Mouse (Mus musculus): ENCODE data around the gene Atad3a. TPM values are rescaled to one million over a fixed set of nuclear protein-coding genes. Genes with fewer than 3 reads are reported as not detected.

Gene Atad3a
- polyA plus RNA-seq, 1 experiment from 2014 or later, result 88.9 TPM

DNA sequence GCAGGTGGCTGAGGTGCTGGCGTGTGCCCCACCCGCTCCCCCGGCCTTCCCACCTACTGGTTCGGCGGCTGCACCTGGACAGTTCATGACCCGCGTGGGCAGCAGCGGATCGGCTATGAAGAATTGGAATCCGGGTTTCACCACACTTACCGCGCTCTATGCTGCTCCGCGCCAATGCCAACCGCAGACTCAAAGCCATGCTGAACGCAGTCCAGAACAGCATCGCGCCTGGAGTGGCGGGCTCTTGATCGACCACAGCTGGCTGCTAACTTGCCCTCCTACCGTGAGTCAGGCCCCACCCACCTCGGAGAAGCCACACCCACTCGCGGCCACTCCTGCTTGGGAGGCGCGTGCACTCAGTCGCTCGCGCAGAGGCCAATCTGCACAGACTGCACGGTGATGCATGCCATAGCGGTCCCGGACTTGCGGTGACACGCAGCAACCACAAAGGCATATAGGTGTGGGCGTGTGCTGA is 13.4 kb upstream of the Atad3a start, which contains the start of gene Vwa1:
TSS of gene Vwa1 (minus strand) at position 419 of the 475 bp plus-strand sequence.
- peak within 1 kb of the TSS; percentile 65 for H3K27ac ChIP-seq

DNA sequence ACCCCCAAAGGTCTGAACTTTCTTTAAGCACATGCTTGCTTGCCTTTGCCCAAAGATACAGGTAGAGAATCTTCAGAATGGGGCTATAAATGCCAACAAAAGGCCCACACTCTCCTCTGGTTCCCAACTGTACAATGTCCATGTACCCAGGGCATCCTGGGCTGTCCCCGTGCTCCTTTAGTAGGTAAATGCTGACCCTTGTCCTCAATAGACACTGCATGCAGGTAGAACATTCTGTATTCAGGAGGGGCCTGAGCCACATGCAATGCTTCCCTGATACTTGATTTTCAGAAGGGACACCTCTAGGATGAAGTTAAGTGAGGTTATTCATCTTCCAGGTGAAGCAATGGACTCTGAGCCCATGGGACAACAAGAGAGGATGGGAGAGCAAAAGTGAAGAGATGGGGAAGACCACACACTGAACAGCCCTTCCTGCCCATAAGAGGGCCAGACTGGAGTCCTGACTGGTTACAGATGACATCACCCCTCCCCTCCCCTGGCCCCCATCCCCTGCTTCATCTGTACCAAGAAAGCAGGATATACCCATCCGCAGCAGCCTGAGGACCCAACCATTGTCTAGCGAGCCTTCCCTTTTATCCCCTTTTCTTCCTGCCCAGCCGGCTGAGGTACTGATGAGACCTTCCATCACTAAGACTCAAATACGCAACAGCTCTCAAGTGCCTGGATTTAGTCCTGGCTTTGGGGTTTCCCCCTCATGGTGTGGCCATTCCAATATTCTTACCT is 12.6 kb upstream of the Atad3a start:
- H3K9me3 ChIP-seq (replicated peaks), result no peaks in the 10 kb centered on the region
- H3K27me3 ChIP-seq, result peaks cover 33% of the 10 kb centered on the region
- peak overlapping the region; percentile 81 for H3K4me2 ChIP-seq
- peak overlapping the region; percentile 41; the same call in 1 of the 2 replicates for H3K9ac ChIP-seq
- peak overlapping the region; percentile 47 for H3K4me3 ChIP-seq
- peaks cover 53% of the 10 kb centered on the region for H3K4me1 ChIP-seq (replicated peaks)
- no peak overlapping the region for H3K27ac ChIP-seq
- WGBS, result 39% methylated on average over 5 of the region's 5 CpGs
- ATAC-seq (replicated peaks; ENCODE audit: insufficient number of reproducible peaks, insufficient read depth, low FRiP score, low read depth), result no peak
- no peaks in the 10 kb centered on the region for H3K36me3 ChIP-seq

More for the DNA sequence above, 13.4 kb upstream of the Atad3a start, which contains the start of gene Vwa1:
- Histone ChIP-seq H3K4me1 (replicated peaks) (peaks cover 58% of the 10 kb centered on the region), H3K27me3 (peaks cover 33% of the 10 kb centered on the region), H3K36me3 (no peaks in the 10 kb centered on the region), H3K4me3 (peak within 1 kb of the TSS; percentile 47), H3K4me2 (peak within 1 kb of the TSS; percentile 81), H3K9me3 (replicated peaks) (no peaks in the 10 kb centered on the region), H3K9ac (peak within 1 kb of the TSS; percentile 41)
- under 1% methylated on average over 35 of the region's 35 CpGs for WGBS
- ATAC-seq (replicated peaks; ENCODE audit: insufficient number of reproducible peaks, insufficient read depth, low FRiP score, low read depth), result peak; percentile 70

DNA sequence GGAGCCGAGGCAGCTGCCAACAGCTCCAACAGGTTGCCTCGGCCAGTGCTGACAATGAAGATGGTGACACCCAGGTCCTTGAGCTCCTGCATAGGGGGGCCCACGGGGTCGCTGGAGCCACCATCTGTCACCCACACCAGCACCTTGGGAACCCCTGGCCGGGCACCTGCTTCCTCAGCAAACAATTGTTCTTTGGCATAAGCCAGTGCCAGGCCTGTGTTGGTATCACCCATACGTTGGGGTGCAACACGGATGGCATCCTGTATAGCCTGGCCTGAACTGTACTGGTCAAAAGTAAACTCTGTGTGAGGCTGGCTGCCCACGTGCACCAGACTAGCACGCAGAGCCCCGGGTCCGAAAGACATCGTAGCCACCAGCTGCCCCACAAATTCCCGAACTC is 11.9 kb upstream of the Atad3a start:
- Histone ChIP-seq H3K27me3 (peaks cover 33% of the 10 kb centered on the region), H3K36me3 (no peaks in the 10 kb centered on the region), H3K4me2 (no peak overlapping the region), H3K9me3 (replicated peaks) (no peaks in the 10 kb centered on the region), H3K4me1 (replicated peaks) (peaks cover 49% of the 10 kb centered on the region), H3K9ac (no peak overlapping the region), H3K4me3 (no peak overlapping the region), H3K27ac (no peak overlapping the region)
- 89% methylated on average over 13 of the region's 13 CpGs for WGBS
- no peak for ATAC-seq (replicated peaks; ENCODE audit: insufficient number of reproducible peaks, insufficient read depth, low FRiP score, low read depth)

DNA sequence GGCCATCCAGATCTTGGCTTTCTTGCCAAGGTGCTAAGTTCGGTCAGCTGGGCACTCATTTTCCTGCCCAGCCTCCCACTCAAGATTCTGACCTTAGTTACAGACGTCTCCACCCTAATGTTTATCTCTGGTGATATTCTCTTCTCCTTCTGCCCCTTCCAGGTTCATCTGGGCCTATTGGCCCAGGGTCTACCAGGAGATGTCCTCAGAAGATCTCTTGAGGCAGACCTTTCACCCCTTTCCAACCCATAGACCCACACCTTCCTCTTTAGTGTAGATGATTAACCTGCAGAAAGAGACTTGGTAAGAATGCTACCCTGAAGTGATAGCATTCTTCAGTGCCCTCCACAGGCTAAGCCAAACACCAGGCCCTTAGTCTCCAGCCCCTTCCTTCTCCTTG is 10.8 kb upstream of the Atad3a start:
- H3K27ac ChIP-seq, result no peak overlapping the region
- H3K4me3 ChIP-seq, result no peak overlapping the region
- no peak overlapping the region for H3K9ac ChIP-seq
- H3K9me3 ChIP-seq (replicated peaks), result no peaks in the 10 kb centered on the region
- peaks cover 33% of the 10 kb centered on the region for H3K27me3 ChIP-seq
- 70% methylated on average over 2 of the region's 2 CpGs for WGBS
- peaks cover 41% of the 10 kb centered on the region for H3K4me1 ChIP-seq (replicated peaks)
- no peak for ATAC-seq (replicated peaks; ENCODE audit: insufficient number of reproducible peaks, insufficient read depth, low FRiP score, low read depth)
- H3K36me3 ChIP-seq, result no peaks in the 10 kb centered on the region
- no peak overlapping the region for H3K4me2 ChIP-seq

DNA sequence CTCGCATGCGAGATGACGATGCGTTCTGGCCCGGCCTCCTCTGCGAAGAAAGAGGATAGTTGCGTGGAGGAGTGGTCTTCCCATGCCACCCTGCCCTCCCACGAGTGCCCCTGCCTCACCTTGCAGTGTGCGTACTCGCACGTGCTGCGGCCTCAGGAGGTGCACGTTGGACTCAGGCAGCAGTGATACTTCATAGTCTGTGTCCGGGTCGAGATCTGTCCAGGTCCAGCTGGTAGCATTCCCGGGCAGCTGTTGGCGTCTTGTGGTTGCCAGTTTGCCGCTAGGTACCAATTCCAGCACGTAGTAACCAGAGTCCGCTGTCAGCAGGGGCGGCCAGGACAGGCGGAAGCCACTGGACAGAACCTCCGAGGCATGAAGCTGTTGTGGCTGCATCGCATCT is 9.7 kb upstream of the Atad3a start:
- peak overlapping the region; percentile 81 for H3K9ac ChIP-seq
- H3K27ac ChIP-seq, result no peak overlapping the region
- peak overlapping the region; percentile 90 for H3K4me2 ChIP-seq
- peak overlapping the region; percentile 59 for H3K4me3 ChIP-seq
- H3K4me1 ChIP-seq (replicated peaks), result peaks cover 33% of the 10 kb centered on the region
- ATAC-seq (replicated peaks; ENCODE audit: insufficient number of reproducible peaks, insufficient read depth, low FRiP score, low read depth), result no peak
- 46% methylated on average over 24 of the region's 24 CpGs for WGBS
- H3K9me3 ChIP-seq (replicated peaks), result no peaks in the 10 kb centered on the region
- peaks cover 33% of the 10 kb centered on the region for H3K27me3 ChIP-seq
- no peaks in the 10 kb centered on the region for H3K36me3 ChIP-seq

DNA sequence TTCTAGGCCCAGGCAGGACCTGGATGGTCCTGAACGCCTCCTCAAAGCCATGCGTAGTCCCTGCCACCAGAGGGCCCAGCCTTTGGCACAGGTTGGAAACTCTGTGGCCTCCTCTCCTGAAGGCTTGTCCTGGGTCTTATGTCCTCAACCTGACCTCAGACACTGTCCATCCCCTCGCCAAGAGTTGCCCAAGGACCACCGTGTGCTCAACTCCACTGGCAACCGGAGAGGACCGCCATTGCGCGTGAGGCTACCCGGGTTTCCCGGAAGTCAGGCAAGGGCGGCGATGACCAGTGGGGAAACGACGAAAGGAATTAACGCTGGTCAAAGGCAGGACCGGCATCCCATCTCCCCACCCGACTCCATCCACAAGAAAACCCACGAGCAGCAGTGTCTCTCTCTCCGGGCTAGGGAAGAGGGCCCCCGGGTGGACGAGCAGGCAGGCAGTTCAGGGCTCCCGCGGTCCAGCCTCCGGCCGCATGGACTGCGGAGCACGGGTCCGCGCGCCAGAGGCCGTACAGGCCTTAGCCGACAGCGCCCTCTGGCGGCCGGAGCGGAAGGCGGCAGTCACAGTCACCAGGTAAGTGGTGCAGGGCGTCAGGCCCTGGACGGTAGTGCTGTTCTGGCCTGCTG is 9.1 kb upstream of the Atad3a start:
- Histone ChIP-seq H3K9me3 (replicated peaks) (no peaks in the 10 kb centered on the region), H3K36me3 (no peaks in the 10 kb centered on the region), H3K9ac (peak overlapping the region; percentile 81), H3K4me1 (replicated peaks) (peaks cover 27% of the 10 kb centered on the region), H3K27me3 (peaks cover 33% of the 10 kb centered on the region), H3K4me3 (peak overlapping the region; percentile 59), H3K27ac (peak overlapping the region; percentile 74), H3K4me2 (peak overlapping the region; percentile 90)
- peak; percentile 83 for ATAC-seq (replicated peaks; ENCODE audit: insufficient number of reproducible peaks, insufficient read depth, low FRiP score, low read depth)
- under 1% methylated on average over 39 of the region's 39 CpGs for WGBS

DNA sequence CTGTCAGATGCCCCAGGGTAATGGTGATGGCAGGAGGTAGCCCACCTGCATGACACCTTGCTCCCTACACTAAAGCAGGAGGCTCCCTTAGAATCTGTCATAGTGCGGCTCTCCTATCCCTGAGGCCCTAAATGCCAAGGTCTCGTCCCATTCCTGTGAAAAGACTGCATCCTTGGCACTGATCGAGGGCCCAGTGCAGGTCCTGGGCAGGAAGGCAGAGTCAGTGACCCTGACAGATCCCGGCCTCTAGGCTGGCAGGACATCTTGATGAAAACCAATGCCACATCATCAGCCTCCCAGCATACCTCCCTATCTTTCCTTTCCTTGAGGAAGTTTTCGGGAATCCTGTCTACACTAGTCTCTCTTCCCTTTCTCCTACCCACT is 8.6 kb upstream of the Atad3a start:
- WGBS, result 55% methylated on average over 5 of the region's 5 CpGs
- peak overlapping the region; percentile 90 for H3K4me2 ChIP-seq
- peaks cover 33% of the 10 kb centered on the region for H3K27me3 ChIP-seq
- H3K4me3 ChIP-seq, result peak overlapping the region; percentile 59
- peaks cover 22% of the 10 kb centered on the region for H3K4me1 ChIP-seq (replicated peaks)
- peak overlapping the region; percentile 81 for H3K9ac ChIP-seq
- no peak for ATAC-seq (replicated peaks; ENCODE audit: insufficient number of reproducible peaks, insufficient read depth, low FRiP score, low read depth)
- H3K36me3 ChIP-seq, result no peaks in the 10 kb centered on the region
- 0 out of 2 replicates have a peak overlapping the region, but pooled peaks have one; percentile 74 for H3K27ac ChIP-seq
- H3K9me3 ChIP-seq (replicated peaks), result no peaks in the 10 kb centered on the region

DNA sequence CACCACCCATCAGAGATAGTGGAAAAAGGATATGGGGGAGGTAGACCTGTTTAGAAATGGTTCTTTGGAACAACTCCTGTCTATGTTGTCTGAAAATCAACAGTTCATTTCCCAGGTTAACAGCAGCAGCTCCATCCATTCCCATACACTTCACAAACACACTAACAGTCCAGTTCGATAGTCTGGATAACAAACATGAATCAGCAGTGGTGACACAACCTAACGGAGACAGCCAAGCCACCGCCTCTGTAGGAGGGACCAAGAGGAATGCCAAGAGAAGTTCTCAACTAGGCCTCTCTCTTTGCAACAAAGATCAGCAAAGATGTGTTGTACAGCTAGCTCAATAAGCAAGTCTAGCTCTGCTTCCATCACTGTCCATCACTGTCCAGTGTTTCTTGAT is 1.5 kb upstream of the Atad3a start:
- Histone ChIP-seq H3K9ac (no peak overlapping the region), H3K36me3 (no peaks in the 10 kb centered on the region), H3K4me3 (no peak overlapping the region), H3K27me3 (no peaks in the 10 kb centered on the region), H3K4me1 (replicated peaks) (peaks cover 33% of the 10 kb centered on the region), H3K27ac (no peak overlapping the region), H3K4me2 (no peak overlapping the region; the same call in 1 of the 2 replicates), H3K9me3 (replicated peaks) (no peaks in the 10 kb centered on the region)
- WGBS, result 79% methylated on average over 3 of the region's 3 CpGs
- no peak for ATAC-seq (replicated peaks; ENCODE audit: insufficient number of reproducible peaks, insufficient read depth, low FRiP score, low read depth)

DNA sequence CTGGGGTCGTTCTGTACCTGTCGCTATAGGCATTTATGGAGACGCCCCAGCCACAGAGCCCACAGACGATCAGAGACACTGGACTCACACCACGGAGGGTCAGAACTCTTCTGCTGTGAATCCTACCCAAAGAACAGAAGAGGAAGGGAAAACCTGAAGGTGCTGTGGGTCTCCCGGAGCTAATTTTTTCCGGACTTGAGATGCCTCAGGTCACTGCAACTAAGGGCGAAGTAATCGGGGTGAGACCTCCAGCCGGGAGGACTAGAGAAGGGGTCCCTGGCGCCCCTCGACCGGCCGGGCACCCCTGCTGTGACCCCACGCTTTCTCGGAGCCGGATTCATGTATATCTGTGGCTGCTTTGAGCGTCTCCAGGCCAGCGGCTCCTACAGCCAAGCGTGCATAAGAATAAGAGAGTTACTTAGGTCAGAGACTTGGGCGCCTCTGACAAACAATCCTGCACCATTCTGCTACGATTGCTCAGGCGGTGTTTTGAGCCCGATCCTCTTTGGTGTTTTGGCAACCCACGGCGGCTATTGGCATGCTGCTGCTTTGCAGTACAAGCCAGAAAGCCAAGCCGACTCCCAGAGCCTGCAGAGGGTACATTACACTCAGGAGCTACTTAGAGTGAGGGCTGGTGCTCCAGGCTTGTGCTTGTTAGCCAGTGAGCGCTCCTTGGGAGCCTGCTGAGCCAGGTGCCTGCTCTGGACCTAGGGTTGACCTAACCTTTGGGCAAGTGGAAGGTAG is 635 bp upstream of the Atad3a start:
- H3K9me3 ChIP-seq (replicated peaks), result no peaks in the 10 kb centered on the region
- H3K4me2 ChIP-seq, result peak overlapping the region; percentile 95
- peak overlapping the region; percentile 77 for H3K9ac ChIP-seq
- peak overlapping the region; percentile 82 for H3K4me3 ChIP-seq
- H3K4me1 ChIP-seq (replicated peaks), result peaks cover 40% of the 10 kb centered on the region
- no peaks in the 10 kb centered on the region for H3K27me3 ChIP-seq
- peak overlapping the region; percentile 64 for H3K27ac ChIP-seq
- WGBS, result 2% methylated on average over 28 of the region's 28 CpGs
- ATAC-seq (replicated peaks; ENCODE audit: insufficient number of reproducible peaks, insufficient read depth, low FRiP score, low read depth), result no peak; the same call in 1 of the 2 replicates
- peaks cover 3% of the 10 kb centered on the region for H3K36me3 ChIP-seq

DNA sequence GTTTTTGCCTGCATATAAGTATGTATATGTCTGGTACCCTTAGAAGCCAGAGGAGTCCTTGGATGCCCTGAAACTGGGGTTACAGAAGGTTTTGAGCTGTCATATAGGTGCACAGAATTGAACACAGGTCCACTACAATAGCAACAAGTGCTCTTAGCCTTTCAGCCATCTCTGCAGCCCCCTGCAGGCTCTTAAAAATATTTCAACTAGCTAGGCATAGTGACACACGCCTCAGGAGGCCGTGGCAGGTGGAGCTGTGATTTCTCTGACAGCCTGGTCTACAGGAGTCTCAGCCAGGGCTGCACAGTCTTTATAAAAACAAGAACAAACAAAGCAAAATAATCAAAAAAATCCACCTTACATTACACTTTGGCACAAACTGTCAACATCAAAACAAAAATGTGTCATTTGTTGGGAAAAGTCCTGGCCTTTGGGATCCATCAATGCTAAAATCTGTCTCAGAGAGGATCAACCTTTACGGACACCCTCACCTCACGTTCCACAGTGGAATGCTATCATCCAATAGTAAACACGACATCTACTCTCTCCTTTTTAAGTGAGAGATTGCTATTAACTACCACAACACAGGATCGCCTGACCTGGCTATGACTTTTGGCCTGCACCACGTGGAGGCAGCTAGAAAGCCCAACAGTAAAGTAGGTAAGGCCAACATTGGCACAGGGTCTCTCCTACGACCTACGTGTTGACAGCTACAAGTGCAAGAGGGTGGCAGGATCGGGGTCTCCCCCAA is 856 bp downstream of the Atad3a start:
- peak overlapping the region; percentile 82 for H3K9ac ChIP-seq
- peak overlapping the region; percentile 82 for H3K4me3 ChIP-seq
- peaks cover 18% of the 10 kb centered on the region for H3K36me3 ChIP-seq
- peaks cover 40% of the 10 kb centered on the region for H3K4me1 ChIP-seq (replicated peaks)
- H3K4me2 ChIP-seq, result peak overlapping the region; percentile 95
- H3K9me3 ChIP-seq (replicated peaks), result no peaks in the 10 kb centered on the region
- WGBS, result 2% methylated on average over 10 of the region's 10 CpGs
- H3K27ac ChIP-seq, result peak overlapping the region; percentile 88
- no peaks in the 10 kb centered on the region for H3K27me3 ChIP-seq
- no peak for ATAC-seq (replicated peaks; ENCODE audit: insufficient number of reproducible peaks, insufficient read depth, low FRiP score, low read depth)

All from heart, embryonic 15.5 days (tissue).